Mouse (Mus musculus): Measurements from ENCODE around the gene Asns. TPM values are rescaled to one million over a fixed set of nuclear protein-coding genes. Genes with fewer than 3 reads are reported as not detected.

The Asns gene
- 82.6 and 90.2 TPM in 2 replicates for polyA plus RNA-seq (2015; fragmentation: Nextera tagmentation; extraction: Ambion mirVana)

DNA sequence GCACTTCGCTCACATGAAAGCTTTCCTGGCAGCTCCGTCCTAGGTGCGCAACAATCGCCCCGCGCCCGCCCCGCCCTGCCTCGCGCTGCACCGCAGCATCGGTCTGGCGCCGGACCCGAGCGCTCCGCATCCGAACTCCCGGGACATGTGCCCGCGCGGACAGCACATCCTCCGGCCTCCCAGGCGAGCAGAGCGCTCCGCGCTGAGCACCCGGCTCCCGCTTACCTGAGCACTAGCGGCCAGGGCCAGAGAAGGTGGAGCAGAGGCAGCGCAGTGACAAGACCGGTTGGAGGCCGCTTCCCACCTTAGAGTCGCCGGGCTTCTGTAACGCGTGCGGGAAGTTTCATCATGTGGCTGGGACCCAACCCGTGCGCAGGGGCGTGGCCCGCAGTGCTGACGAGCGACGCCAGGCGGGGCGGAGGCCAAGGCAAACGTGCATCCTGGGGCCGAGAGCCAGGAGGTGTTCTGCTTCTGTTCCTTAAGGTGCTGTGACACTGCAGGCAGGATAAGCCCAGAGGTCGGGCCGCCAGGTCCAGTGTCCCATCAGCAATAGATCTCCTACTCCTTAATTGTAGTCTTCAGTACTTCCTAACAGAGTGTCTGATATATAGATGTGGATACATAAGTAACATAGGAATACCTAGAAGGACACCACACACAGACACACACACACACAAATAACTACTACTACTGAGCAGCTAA lies at the start of gene Asns:
Gene Asns (minus strand): TSS at position 371 of the 702 bp plus-strand sequence.
- peak within 1 kb of the TSS; percentile 72 for H3K9ac ChIP-seq
- H3K36me3 ChIP-seq (replicated peaks) = no peaks in the 10 kb centered on the region
- peaks cover 8% of the 10 kb centered on the region for H3K4me1 ChIP-seq
- H3K4me2 ChIP-seq = peak within 1 kb of the TSS; percentile 82
- peak; percentile 98 for ATAC-seq (replicated peaks)
- peak within 1 kb of the TSS; percentile 61 for H3K4me3 ChIP-seq
- no peaks in the 10 kb centered on the region; the same call in 1 of the 2 replicates for H3K27me3 ChIP-seq (replicated peaks)
- no peaks in the 10 kb centered on the region for H3K9me3 ChIP-seq
- under 1% methylated on average over 51 of the region's 51 CpGs for WGBS
- H3K27ac ChIP-seq = peak within 1 kb of the TSS; percentile 63

DNA sequence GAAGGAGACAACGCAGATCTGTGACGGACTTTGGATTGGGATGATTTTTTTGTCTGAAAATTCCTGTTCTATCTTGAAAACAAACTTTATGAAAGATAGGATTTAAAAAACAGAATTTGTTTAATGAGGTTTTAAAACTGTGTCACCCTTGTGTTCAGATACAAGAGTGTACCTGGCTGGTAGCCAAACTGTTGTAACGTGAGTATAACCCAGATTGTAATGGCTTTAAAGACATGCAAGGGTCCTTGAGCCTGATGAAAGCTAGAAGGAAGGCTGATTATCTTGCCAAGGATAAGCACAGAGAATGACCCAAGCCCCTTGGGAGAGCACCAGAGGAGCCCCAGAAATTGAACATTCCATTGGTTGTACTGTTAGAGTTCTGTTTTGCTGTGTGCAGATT lies 48.7 kb upstream of the Asns start:
- 83% methylated on average over 3 of the region's 3 CpGs for WGBS
- H3K27me3 ChIP-seq (replicated peaks) = no peaks in the 10 kb centered on the region
- no peaks in the 10 kb centered on the region for H3K36me3 ChIP-seq (replicated peaks)
- no peak overlapping the region for H3K27ac ChIP-seq
- ATAC-seq (replicated peaks) = no peak
- no peak overlapping the region for H3K4me3 ChIP-seq
- H3K4me2 ChIP-seq = no peak overlapping the region
- no peak overlapping the region for H3K9ac ChIP-seq
- H3K4me1 ChIP-seq = no peaks in the 10 kb centered on the region
- H3K9me3 ChIP-seq = no peaks in the 10 kb centered on the region

DNA sequence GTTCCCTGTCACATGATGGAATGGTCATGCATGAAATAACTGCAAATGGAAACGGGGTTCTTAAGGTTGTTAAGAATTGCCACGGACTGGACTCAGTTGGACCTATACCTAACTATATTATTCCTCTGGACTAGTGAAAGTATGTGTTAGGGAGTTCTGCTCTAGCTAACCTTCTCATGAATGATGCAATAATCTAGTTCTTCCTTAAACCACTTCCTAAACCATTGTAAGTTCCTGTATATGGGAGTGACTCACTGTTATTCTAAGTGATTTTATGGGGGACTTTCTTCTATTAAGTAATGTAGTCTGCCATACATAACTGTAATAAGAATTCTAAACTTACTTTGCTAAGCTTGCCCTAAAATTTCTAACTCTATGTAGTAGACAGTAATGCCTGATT lies 44.8 kb upstream of the Asns start:
- ATAC-seq (replicated peaks) = no peak
- 97% methylated on average over 2 of the region's 2 CpGs for WGBS

DNA sequence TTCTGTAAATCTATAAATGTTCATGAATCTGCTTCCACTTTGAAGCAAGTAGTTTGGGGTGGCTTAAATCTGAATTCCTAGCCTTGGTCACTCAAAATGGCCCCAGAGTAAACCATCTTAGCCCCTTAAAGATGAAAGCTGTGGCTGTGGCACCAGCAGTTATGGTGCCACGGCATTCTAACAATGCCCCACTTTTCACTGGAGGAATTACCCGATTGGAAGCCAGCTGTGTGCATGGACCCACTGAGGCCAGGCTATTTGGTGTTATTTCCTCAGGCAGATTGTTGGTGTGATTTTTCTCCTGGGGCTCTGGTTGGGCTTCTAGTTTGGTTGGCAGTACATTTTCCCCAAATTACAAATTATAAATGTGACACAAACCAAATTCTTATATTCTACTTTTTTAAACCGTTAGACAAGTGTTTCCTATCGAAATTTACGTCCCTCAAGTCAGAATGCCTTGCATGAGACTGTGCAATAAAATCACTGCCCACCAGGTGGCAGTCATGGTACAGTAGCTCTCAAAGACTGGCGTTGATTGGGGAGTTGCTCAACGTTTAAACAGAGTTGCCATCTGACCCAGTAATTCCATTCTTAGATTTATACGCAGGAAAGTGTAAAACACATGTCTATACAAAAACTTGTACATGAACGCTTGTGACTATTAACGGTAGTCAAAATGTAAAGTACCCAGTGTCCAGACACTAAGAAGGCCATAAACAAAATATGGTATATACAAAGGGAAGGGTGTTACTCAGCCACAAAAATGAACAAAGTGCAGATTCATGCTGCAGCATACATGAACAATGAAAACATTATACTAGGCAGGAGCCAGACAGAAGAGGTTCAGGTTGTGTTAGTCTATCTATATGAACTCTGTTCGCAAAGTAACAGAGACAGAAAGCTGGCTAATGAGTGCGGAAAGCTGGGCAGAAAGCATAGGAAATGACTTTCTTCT lies 40.0 kb upstream of the Asns start:
- H3K27ac ChIP-seq = no peak overlapping the region
- no peak overlapping the region for H3K9ac ChIP-seq
- no peaks in the 10 kb centered on the region for H3K27me3 ChIP-seq (replicated peaks)
- no peaks in the 10 kb centered on the region for H3K9me3 ChIP-seq
- ATAC-seq (replicated peaks) = peak; percentile 90
- H3K4me3 ChIP-seq = no peak overlapping the region
- 40% methylated on average over 12 of the region's 12 CpGs for whole genome bisulfite sequencing
- H3K4me2 ChIP-seq = no peak overlapping the region
- H3K36me3 ChIP-seq (replicated peaks) = no peaks in the 10 kb centered on the region
- no peaks in the 10 kb centered on the region for H3K4me1 ChIP-seq

More for the DNA sequence above, 44.8 kb upstream of the Asns start:
- no peak overlapping the region for H3K4me2 ChIP-seq
- H3K4me3 ChIP-seq = no peak overlapping the region
- H3K27ac ChIP-seq = no peak overlapping the region
- H3K4me1 ChIP-seq = no peaks in the 10 kb centered on the region
- no peaks in the 10 kb centered on the region for H3K9me3 ChIP-seq
- H3K36me3 ChIP-seq (replicated peaks) = no peaks in the 10 kb centered on the region
- no peak overlapping the region for H3K9ac ChIP-seq
- H3K27me3 ChIP-seq (replicated peaks) = no peaks in the 10 kb centered on the region

DNA sequence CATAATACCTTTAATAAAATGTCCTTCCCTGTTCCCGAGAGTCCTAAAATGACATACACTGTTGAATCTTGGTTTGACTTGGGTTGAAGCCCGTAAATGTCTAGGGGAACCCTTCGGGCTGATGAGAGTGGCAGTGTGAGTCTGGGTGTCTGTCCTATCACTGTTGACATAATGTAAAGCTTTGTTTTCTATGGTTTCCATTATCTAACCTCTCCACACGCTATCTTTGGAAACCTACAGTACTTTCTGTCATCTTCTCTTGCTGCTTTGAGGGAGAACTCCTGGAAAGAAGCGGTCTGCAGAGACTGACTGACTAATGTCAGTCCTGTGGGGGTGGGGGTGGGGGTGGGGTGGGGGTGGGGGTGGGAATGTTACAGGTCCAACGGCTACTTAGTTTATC lies 39.0 kb upstream of the Asns start:
- no peaks in the 10 kb centered on the region for H3K27me3 ChIP-seq (replicated peaks)
- H3K4me3 ChIP-seq = no peak overlapping the region
- H3K4me2 ChIP-seq = no peak overlapping the region
- ATAC-seq (replicated peaks) = no peak
- no peak overlapping the region for H3K27ac ChIP-seq
- no peak overlapping the region for H3K9ac ChIP-seq
- WGBS = 90% methylated on average over 6 of the region's 6 CpGs
- no peaks in the 10 kb centered on the region for H3K4me1 ChIP-seq
- no peaks in the 10 kb centered on the region for H3K9me3 ChIP-seq
- H3K36me3 ChIP-seq (replicated peaks) = no peaks in the 10 kb centered on the region

DNA sequence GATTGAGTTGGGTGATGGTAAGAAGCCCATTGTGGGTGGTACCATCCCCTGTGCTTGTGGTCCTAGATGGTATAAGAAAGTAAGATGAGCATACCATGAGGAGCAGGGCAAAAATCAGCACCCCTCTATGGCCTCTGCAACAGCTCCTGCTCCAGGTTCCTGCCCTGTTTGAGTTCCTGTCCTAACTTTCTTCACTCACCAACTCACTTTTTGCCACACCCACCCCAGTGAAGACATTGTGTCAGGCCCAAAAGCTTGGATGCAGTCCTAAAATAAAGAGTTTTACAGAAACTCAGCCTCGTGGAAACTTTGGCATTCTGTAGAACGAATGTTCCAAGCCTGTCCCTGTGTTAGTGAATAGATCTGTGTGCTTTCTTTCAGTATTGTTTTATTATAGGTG lies 36.1 kb upstream of the Asns start:
- WGBS = 85% methylated on average over 2 of the region's 2 CpGs
- no peak overlapping the region for H3K9ac ChIP-seq
- ATAC-seq (replicated peaks) = no peak
- H3K27ac ChIP-seq = no peak overlapping the region
- no peak overlapping the region for H3K4me3 ChIP-seq
- no peaks in the 10 kb centered on the region for H3K36me3 ChIP-seq (replicated peaks)
- no peaks in the 10 kb centered on the region for H3K4me1 ChIP-seq
- H3K27me3 ChIP-seq (replicated peaks) = no peaks in the 10 kb centered on the region
- no peaks in the 10 kb centered on the region for H3K9me3 ChIP-seq
- no peak overlapping the region for H3K4me2 ChIP-seq

DNA sequence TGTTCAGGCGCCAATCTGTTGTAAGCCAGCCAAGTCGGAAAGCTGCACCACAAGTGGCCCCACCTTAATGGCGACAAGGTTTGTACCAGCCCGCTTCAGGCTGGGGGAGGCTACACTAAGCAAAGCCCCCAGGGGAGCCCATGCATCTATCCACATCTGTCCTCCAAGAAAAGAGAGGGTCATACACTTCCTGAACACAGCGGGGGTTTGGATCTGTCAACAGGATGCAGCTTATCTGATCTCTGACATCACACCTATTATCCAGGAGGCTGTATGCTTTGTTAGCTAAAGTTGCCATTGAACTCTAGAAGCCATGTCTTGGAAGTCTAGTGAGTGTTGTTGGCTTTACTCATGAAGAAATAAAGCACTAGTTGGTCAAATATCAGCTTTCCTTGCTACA lies 35.2 kb upstream of the Asns start:
- Histone ChIP-seq H3K36me3 (replicated peaks) (no peaks in the 10 kb centered on the region), H3K4me3 (no peak overlapping the region), H3K4me2 (no peak overlapping the region), H3K27ac (no peak overlapping the region), H3K4me1 (no peaks in the 10 kb centered on the region), H3K9ac (no peak overlapping the region), H3K9me3 (no peaks in the 10 kb centered on the region), H3K27me3 (replicated peaks) (no peaks in the 10 kb centered on the region)
- no peak for ATAC-seq (replicated peaks)
- WGBS = 94% methylated on average over 5 of the region's 5 CpGs

DNA sequence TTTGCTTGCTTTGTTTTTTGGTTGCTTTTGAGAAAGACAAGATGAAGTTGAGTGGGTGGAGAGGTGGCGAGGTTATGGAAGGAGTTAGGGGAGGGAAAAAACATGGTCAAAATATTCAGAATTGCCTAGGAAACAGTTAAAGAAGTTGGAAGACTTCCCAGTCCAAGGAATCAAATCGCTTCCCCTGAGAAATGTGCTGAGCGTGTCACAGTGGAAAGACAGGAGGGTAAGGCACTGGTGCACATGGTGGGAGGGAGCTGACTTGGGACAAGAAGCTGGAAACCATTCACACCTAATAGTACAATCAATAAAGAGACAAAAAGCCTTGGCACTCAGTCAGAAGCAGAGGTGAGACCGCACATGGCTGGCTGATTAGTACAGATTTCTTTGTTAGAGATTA lies 23.2 kb upstream of the Asns start:
- 59% methylated on average over 4 of the region's 4 CpGs for WGBS
- ATAC-seq (replicated peaks) = no peak
- Histone ChIP-seq H3K4me1 (no peaks in the 10 kb centered on the region), H3K27ac (no peak overlapping the region), H3K27me3 (replicated peaks) (no peaks in the 10 kb centered on the region), H3K9ac (no peak overlapping the region), H3K4me3 (no peak overlapping the region), H3K36me3 (replicated peaks) (no peaks in the 10 kb centered on the region), H3K9me3 (no peaks in the 10 kb centered on the region), H3K4me2 (no peak overlapping the region)

DNA sequence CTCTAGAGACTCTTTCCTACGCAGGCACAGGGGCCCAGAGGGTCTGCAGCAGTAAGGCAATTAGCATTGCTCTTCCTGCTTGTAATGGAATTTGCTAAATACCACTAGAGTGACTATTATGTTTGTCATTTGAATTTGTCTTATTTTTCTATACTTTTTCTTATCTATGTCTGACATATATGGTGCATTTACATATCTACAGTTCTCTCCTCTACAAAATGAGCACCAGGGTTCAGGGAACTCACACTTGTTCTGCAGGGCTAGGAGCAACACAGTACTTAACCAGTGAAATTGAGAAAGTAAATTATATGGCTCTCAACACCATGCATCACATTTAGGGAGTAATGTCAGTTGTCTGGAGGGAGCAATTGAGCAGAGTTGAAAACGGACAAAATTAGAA lies 21.2 kb upstream of the Asns start:
- Histone ChIP-seq H3K9ac (no peak overlapping the region), H3K9me3 (no peaks in the 10 kb centered on the region), H3K4me1 (no peaks in the 10 kb centered on the region), H3K4me3 (no peak overlapping the region), H3K27me3 (replicated peaks) (no peaks in the 10 kb centered on the region), H3K36me3 (replicated peaks) (no peaks in the 10 kb centered on the region), H3K27ac (no peak overlapping the region), H3K4me2 (no peak overlapping the region)
- 57% methylated on average over 2 of the region's 2 CpGs for WGBS
- no peak for ATAC-seq (replicated peaks)

DNA sequence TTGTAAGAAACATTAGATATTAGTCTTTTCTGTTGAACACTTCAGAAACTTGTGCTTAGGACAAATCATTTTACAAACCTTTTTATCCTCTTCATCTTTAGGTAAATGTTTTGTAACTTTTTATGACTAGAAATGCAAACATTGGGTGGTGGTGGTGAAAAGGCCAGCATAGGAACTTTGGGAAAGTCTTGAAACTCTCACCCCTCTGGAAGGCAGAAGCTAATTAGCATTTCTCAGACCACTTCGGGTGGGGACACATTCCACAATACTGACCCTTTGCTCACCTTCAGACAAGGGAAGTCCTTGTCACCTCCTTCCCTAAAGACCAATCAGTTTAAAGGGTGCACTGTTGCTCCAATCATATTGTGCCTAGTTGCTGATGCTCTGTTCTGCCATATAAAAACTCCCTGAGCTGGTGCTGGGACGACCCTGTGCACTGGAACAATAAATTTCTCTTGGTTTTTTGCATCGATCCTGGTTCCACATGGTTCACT lies 18.8 kb upstream of the Asns start:
- H3K27me3 ChIP-seq (replicated peaks) = no peaks in the 10 kb centered on the region
- H3K27ac ChIP-seq = no peak overlapping the region
- H3K4me2 ChIP-seq = no peak overlapping the region
- WGBS = 72% methylated on average over 3 of the region's 3 CpGs
- no peak overlapping the region for H3K4me3 ChIP-seq
- no peaks in the 10 kb centered on the region for H3K4me1 ChIP-seq
- ATAC-seq (replicated peaks) = no peak
- H3K36me3 ChIP-seq (replicated peaks) = no peaks in the 10 kb centered on the region
- no peaks in the 10 kb centered on the region for H3K9me3 ChIP-seq
- no peak overlapping the region for H3K9ac ChIP-seq

DNA sequence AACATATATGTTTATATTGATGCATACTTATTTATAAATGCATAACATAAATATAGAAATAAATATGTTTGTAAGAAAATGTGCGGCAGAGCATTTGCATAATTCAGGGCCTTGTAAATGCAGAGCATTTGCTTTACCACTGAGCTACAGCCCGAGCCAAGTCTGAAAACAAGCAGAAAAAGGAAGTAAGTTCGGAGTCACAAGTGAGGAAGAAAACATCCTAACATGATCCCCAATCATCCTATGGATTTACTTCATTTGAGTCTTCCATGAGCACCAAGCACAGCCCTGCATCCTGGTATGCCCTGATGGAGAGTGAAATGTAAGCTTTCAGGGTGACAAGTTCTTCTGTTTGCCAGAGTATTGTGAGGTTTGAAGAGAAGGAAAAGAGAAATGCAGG lies 15.2 kb upstream of the Asns start:
- WGBS = 85% methylated on average over 3 of the region's 3 CpGs
- Histone ChIP-seq H3K4me2 (no peak overlapping the region), H3K36me3 (replicated peaks) (no peaks in the 10 kb centered on the region), H3K4me1 (no peaks in the 10 kb centered on the region), H3K9me3 (no peaks in the 10 kb centered on the region), H3K4me3 (no peak overlapping the region), H3K9ac (no peak overlapping the region), H3K27ac (no peak overlapping the region), H3K27me3 (replicated peaks) (no peaks in the 10 kb centered on the region)
- no peak for ATAC-seq (replicated peaks)

DNA sequence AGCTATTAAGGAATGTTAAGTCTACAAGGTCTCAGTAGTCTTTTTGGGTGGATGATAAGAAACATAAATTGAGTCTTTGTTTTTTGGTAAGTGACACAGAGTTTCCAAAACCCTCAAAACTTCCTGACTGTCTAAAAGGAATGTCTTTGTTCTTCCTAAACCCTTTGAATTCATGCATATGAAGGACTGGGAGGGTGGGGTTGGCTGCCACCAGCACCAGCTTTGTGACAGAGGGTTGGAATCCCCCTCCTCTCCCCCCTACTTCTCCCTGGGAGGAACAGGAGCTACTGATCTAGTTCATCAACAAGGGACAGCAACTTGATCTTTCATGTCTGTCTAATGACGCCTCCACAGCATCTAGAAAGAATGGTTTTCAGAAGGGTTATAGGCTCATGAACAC lies 13.7 kb upstream of the Asns start:
- no peak overlapping the region for H3K9ac ChIP-seq
- WGBS = 52% methylated on average over 1 of the region's 1 CpGs
- no peak for ATAC-seq (replicated peaks)

More for the DNA sequence above, 13.7 kb upstream of the Asns start:
- no peak overlapping the region for H3K4me2 ChIP-seq
- no peaks in the 10 kb centered on the region for H3K4me1 ChIP-seq
- H3K4me3 ChIP-seq = no peak overlapping the region
- no peaks in the 10 kb centered on the region for H3K27me3 ChIP-seq (replicated peaks)
- H3K27ac ChIP-seq = no peak overlapping the region
- H3K36me3 ChIP-seq (replicated peaks) = no peaks in the 10 kb centered on the region
- H3K9me3 ChIP-seq = no peaks in the 10 kb centered on the region
